Mouse (Mus musculus) stomach, postnatal 0 days (tissue): ENCODE measurements around the gene Cyb561d1. TPM values are rescaled to one million over a fixed set of nuclear protein-coding genes. Genes with fewer than 3 reads are reported as not detected.
"Not testable (repeated sequence)": the region's sequence is repeated elsewhere in the genome, so short reads cannot be mapped to it uniquely, and the experiment has no call there.

ENCODE experiments used
- ATAC-seq: fragments of 200-750 bp; cut with Nextera tagmentation; 2 replicates; pipeline ENCODE4 v1.8.0; 2017; ENCODE audit not compliant: low FRiP score, low TSS enrichment
- DNase-seq: peaks from one replicate; pipeline ENCODE4 v3.0.0-alpha.2; 2016; ENCODE audit warnings: low spot score
- H3K27ac ChIP-seq: fragments of 300-500 bp; sonication (generic); replicated peaks from 2 replicates; pipeline ENCODE4 v1.5.1; 2014; ENCODE audit warnings: mild to moderate bottlenecking, control low read depth
- H3K27me3 ChIP-seq: fragments of 300-500 bp; sonication (generic); 2 replicates; pipeline ENCODE4 v1.6.1; 2014; ENCODE audit warnings: low read length; ENCODE audit not compliant: control insufficient read depth, insufficient read depth
- H3K36me3 ChIP-seq: fragments of 300-500 bp; sonication (generic); 2 replicates; pipeline ENCODE4 v1.6.1; 2014; ENCODE audit warnings: low read length, mixed read lengths; ENCODE audit not compliant: control insufficient read depth, insufficient read depth
- H3K4me1 ChIP-seq: fragments of 300-500 bp; sonication (generic); replicated peaks from 2 replicates; pipeline ENCODE4 v1.6.1; 2014; ENCODE audit warnings: antibody characterized with exemption; ENCODE audit not compliant: control insufficient read depth, insufficient read depth
- H3K4me2 ChIP-seq: fragments of 300-500 bp; sonication (generic); replicated peaks from 2 replicates; pipeline ENCODE4 v1.6.1; 2014; ENCODE audit warnings: low read depth, mild to moderate bottlenecking, control low read depth, moderate library complexity
- H3K4me3 ChIP-seq: fragments of 300-500 bp; sonication (generic); 2 replicates; pipeline ENCODE4 v1.5.1; 2014; ENCODE audit warnings: low read depth, low read length, control low read depth
- H3K9ac ChIP-seq: fragments of 300-500 bp; sonication (generic); 2 replicates; pipeline ENCODE4 v1.6.1; 2014; ENCODE audit warnings: mild to moderate bottlenecking, low read length, control low read depth, mixed read lengths
- H3K9me3 ChIP-seq: fragments of 300-500 bp; sonication (generic); 2 replicates; pipeline ENCODE4 v1.6.1; 2016; ENCODE audit warnings: low read length; ENCODE audit not compliant: control insufficient read depth
- CTCF ChIP-seq: IDR thresholded peaks from 2 replicates; pipeline ENCODE4 v1.5.1; 2016; ENCODE audit warnings: antibody characterized with exemption, low read depth, mild to moderate bottlenecking, moderate library complexity
- EP300 ChIP-seq: optimal IDR thresholded peaks from 2 replicates; pipeline ENCODE3; 2016; ENCODE audit warnings: antibody characterized with exemption
- WGBS: fragments of 180-500 bp; shearing (Covaris S2); extraction: QIAGEN DNeasy Blood & Tissue Kit; methylation state at CpG from one replicate; pipeline ENCODE4 v1.1.7; 2014; 5-methylcytosine and 5-hydroxymethylcytosine counted together
- polyA plus RNA-seq: library from polyadenylated mRNA; unstranded; fragments of >200 nt; fragmentation: Nextera tagmentation; extraction: Ambion mirVana; gene quantifications from 2 replicates; pipeline ENCODE4 v1.2.1, GENCODE M21; 2015

Gene Cyb561d1
- 5.5 TPM in 2 replicates for polyA plus RNA-seq

DNA sequence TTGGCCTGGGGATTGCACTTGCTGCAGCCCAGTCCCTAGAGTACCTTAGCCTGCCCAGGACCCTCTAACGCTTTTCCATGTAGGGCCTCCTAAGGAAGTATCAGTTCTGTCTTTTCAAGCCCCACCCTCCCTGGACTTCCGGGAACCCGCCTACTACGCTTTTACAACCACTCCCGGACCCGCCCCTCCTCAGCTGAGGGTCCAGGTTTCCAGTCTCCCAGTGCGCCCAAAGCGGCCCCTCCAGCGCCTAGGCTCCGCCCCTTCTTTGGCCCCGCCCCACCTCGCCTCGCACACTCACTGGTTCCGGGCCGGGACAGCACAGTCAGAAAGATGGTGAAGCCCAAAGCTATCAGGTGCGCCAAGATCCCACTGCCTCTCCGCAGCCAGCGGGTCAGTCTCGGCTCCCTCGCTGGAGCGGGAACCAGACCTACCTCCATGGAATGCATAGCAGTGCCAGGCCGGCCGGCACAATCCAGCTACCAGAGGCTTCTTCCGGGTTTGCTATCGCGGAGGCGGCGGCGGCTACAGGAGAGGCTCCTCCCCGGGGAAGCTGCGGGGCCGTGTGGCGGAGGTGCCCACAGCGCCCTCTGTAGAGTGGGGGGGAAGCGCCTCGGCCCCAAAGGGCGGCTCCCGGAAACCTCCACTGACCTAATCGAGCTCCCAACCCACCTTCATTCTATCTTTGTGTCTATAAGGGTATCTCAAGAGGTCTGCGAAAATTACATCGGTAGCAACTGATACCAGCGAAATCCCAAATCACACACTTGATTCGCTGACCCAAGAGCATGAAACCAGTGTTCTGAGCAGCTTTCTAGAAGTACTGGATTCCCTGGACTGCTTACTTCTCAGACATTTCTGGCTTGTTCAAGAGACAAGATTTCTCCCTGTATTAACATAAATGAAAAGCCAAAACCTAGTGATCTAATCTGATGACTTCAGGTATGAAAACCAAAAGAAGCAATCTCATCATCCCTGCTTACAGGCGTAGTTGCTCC is at the start of gene Cyb561d1:
Cyb561d1 (minus strand) TSS at position 884 of the 995 bp plus-strand sequence.
- H3K9me3 ChIP-seq = no peaks in the 10 kb centered on the region
- peak; percentile 71 for TF ChIP-seq EP300
- TF ChIP-seq CTCF = peak; percentile 78
- H3K4me1 ChIP-seq = peaks cover 5% of the 10 kb centered on the region; the same call in 1 of the 2 replicates
- peak within 1 kb of the TSS; percentile 71 for H3K4me3 ChIP-seq
- peak within 1 kb of the TSS; percentile 64 for H3K4me2 ChIP-seq
- ATAC-seq = peak; percentile 92
- H3K27me3 ChIP-seq = no peaks in the 10 kb centered on the region
- peak within 1 kb of the TSS; percentile 95 for H3K27ac ChIP-seq
- H3K9ac ChIP-seq = peak within 1 kb of the TSS; percentile 74
- 2% methylated on average over 44 of the region's 44 CpGs for WGBS
- peak; percentile 95 for DNase-seq
- no peaks in the 10 kb centered on the region; the same call in 1 of the 2 replicates for H3K36me3 ChIP-seq

DNA sequence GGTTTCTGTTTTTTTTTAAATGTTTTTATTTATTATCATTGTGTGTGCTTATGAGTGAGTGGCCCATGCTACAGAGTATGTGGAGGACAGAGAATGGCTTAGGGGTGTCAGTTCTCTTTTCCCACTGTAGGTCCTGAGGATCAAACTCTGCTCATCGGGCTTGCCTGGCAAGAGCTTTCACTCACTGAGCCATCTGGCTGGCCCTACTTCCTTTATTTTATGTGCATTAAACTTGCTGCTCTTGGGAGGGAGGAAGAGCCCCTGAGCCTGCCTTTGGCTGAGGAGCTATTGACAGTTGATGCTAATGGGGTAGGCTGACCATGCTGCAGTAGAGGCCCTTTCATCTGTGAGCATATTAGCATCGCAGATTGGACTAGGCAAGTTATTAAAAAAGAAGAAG is 45.8 kb upstream of the Cyb561d1 start:
- Histone ChIP-seq H3K27me3 (no peaks in the 10 kb centered on the region), H3K9ac (no peak overlapping the region), H3K4me2 (no peak overlapping the region), H3K4me1 (no peaks in the 10 kb centered on the region), H3K9me3 (no peaks in the 10 kb centered on the region), H3K36me3 (no peaks in the 10 kb centered on the region), H3K27ac (no peak overlapping the region), H3K4me3 (no peak overlapping the region)
- TF ChIP-seq CTCF = no peak
- no peak for TF ChIP-seq EP300
- DNase-seq (no peak), ATAC-seq (no peak)
- 76% methylated on average over 2 of the region's 2 CpGs for WGBS

DNA sequence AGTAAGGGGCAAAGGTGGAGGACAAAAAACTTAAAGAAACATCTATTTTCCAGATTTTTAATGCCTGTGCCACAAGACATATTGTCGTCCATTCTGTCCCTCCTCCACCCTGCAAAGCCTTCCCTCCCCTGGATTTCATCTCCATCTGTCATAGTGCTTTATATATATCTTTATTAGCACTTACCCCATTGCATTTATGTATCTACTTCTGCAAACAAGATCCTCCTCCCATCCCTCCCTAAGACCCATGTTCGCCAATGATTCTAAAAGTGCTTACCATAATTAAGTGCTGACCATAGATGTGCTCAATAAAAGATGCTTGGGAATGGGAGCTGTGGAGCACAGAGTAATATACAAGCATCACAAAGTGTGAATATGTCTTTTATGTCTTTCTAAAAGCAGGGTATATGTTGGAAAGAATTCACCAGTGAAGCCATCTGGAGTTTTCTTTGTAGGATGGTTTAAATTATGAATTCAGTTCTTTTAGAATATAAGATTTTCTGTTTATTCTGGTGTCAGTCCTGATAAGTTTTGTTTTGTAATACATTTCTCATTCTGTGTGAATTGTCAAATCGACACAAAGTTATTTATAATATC is 40.3 kb upstream of the Cyb561d1 start:
- H3K4me2 ChIP-seq = no peak overlapping the region
- H3K4me3 ChIP-seq = no peak overlapping the region
- whole genome bisulfite sequencing = 94% methylated on average over 3 of the region's 3 CpGs
- no peaks in the 10 kb centered on the region for H3K36me3 ChIP-seq
- no peak overlapping the region for H3K9ac ChIP-seq
- no peaks in the 10 kb centered on the region for H3K4me1 ChIP-seq
- DNase-seq (no peak), ATAC-seq (no peak)
- no peaks in the 10 kb centered on the region for H3K27me3 ChIP-seq
- no peak for TF ChIP-seq EP300
- no peak for TF ChIP-seq CTCF
- H3K27ac ChIP-seq = no peak overlapping the region
- no peaks in the 10 kb centered on the region for H3K9me3 ChIP-seq

DNA sequence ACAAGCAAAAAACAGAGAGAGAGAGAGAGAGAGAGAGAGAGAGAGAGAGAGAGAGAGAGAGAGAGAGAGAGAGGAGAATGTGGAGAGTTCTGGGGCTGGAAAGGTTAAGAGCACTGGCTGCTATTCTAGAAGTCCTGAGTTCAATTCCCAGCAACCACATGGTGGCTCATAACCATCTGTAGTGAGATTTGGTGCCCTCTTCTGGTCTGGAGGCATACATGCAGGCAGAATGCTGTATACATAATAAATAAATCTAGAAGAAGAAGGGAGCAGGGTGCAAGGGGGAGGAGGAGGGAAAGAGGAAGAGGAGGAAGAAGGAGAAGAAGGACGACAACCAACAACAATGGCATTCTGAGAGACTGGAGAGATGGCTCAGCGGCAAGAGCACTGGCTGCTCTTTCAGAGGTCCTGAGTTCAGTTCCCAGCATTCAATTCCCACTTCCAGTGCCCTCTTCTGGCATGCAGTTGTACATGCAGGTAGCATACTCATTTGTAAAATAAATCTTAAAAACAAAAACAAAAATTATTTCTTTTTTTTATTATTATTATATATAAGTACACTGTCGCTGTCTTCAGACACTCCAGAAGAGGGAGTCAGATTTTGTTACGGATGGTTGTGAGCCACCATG is 36.6 kb upstream of the Cyb561d1 start:
- not testable (repeated sequence) for H3K27ac ChIP-seq, DNase-seq, H3K4me2 ChIP-seq, H3K9me3 ChIP-seq, H3K36me3 ChIP-seq, ATAC-seq, H3K4me1 ChIP-seq, H3K27me3 ChIP-seq, H3K9ac ChIP-seq, H3K4me3 ChIP-seq
- TF ChIP-seq CTCF = peak; percentile 41
- 84% methylated on average over 4 of the region's 4 CpGs for WGBS

DNA sequence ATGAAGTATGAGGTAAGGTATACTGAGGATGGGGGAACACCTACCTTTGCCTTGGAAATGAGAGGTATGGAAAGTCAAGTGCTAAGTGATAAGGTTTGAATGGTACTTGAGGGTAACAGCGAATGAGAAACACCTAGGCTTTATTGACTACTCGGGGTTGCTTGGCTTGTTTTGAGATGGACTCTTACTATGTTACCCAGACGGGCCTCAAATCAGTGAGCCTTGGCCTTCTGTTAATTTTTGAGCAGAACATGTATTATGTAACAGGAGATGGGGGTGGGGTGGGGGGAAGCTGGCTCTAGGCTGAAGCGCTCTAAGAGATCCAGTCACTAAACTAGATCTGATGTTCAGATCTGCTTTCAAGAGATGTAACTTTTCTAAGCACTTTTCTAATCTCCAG is 30.6 kb upstream of the Cyb561d1 start:
- Histone ChIP-seq H3K4me1 (no peaks in the 10 kb centered on the region), H3K4me2 (no peak overlapping the region), H3K36me3 (no peaks in the 10 kb centered on the region), H3K9ac (no peak overlapping the region), H3K9me3 (no peaks in the 10 kb centered on the region), H3K4me3 (no peak overlapping the region), H3K27me3 (no peaks in the 10 kb centered on the region), H3K27ac (no peak overlapping the region)
- no peak for TF ChIP-seq EP300
- no peak for TF ChIP-seq CTCF
- no peak for DNase-seq
- ATAC-seq = no peak
- WGBS = 78% methylated on average over 4 of the region's 4 CpGs
